ENCODE assay signal across 10 mouse cellular contexts in genomic region chr5:99729931-99730330, GRCm38 (mm10). TPM values are rescaled to one million over a fixed set of nuclear protein-coding genes. Genes with fewer than 3 reads are reported as not detected.
DNase-seq lines count a peak whose midpoint lies in the region; ATAC-seq and TF ChIP-seq lines count a peak whose summit lies in the region.
"Had no signal": no experiment of that assay in that cellular context is flagged by ENCODE, and none has a peak within 500 bp of the region (broad histone marks: within the 10 kb centered on the region; RNA-seq: fewer than 3 reads in every experiment).

No protein-coding gene starts in this region.

- H3K4me2 ChIP-seq in heart, embryonic 14.5 days (ENCODE audit: low read length) = peak overlapping the region; percentile 93
- H3K4me2 ChIP-seq in embryonic facial prominence, embryonic 13.5 days = peak overlapping the region; percentile 100
- H3K4me2 ChIP-seq in limb, embryonic 14.5 days (replicated peaks; ENCODE audit: low read depth, low read length, severe bottlenecking) = peak overlapping the region; percentile 99; the same call in 1 of the 2 replicates

- WGBS in heart, embryonic 14.5 days = 92% methylated on average over 1 of the region's 1 CpGs
- WGBS in embryonic facial prominence, embryonic 10.5 days = 74% methylated on average over 1 of the region's 1 CpGs
- 70% methylated on average over 1 of the region's 1 CpGs for WGBS in embryonic facial prominence, embryonic 13.5 days
- WGBS in limb, embryonic 14.5 days = 54% methylated on average over 1 of the region's 1 CpGs

- peaks cover 8 to 9% of the 10 kb centered on the region in 2 experiments; a peak in 2 of 4 replicates for H3K4me1 ChIP-seq in heart, embryonic 14.5 days (ENCODE audit: control insufficient read depth in 2 of 2, insufficient read depth in 2 of 2, low read length in 2 of 2)
- H3K4me1 ChIP-seq in embryonic facial prominence, embryonic 10.5 days = peaks cover 21% of the 10 kb centered on the region
- H3K4me1 ChIP-seq in embryonic facial prominence, embryonic 13.5 days = peaks cover 13% of the 10 kb centered on the region
- H3K4me1 ChIP-seq in limb, embryonic 14.5 days (ENCODE audit: control insufficient read depth, insufficient read depth, low read length) = peaks cover 10% of the 10 kb centered on the region; the same call in 1 of the 2 replicates

- H3K36me3 ChIP-seq in heart, embryonic 14.5 days (ENCODE audit: control insufficient read depth, insufficient read depth, low read length) = no peaks in the 10 kb centered on the region
- no peaks in the 10 kb centered on the region for H3K36me3 ChIP-seq in embryonic facial prominence, embryonic 10.5 days (replicated peaks)
- H3K36me3 ChIP-seq in embryonic facial prominence, embryonic 13.5 days = no peaks in the 10 kb centered on the region
- no peaks in the 10 kb centered on the region for H3K36me3 ChIP-seq in limb, embryonic 14.5 days (ENCODE audit: control insufficient read depth, insufficient read depth, low read length)

- no peak overlapping the region for H3K9ac ChIP-seq in heart, embryonic 14.5 days (ENCODE audit: low read length)
- no peak overlapping the region for H3K9ac ChIP-seq in embryonic facial prominence, embryonic 13.5 days
- no peak overlapping the region for H3K9ac ChIP-seq in limb, embryonic 14.5 days (ENCODE audit: low read depth, low read length, severe bottlenecking)

- no peak for DNase-seq in heart, postnatal 10 days
- DNase-seq in embryonic facial prominence, embryonic 10.5 days (ENCODE audit: low spot score) = no peak
- no peak for DNase-seq in limb, embryonic 14.5 days (ENCODE audit: low spot score)
- DNase-seq in gastrocnemius, postnatal 10 days = no peak
- no peak for DNase-seq in gastrocnemius, postnatal 36 days
- DNase-seq: gastrocnemius, postnatal 25 days; thymus, postnatal 36 days had no signal

- no peak for ATAC-seq in heart, embryonic 14.5 days (ENCODE audit: insufficient number of reproducible peaks, insufficient read depth, low FRiP score, low read depth)
- no peak for ATAC-seq in embryonic facial prominence, embryonic 13.5 days (ENCODE audit: insufficient number of reproducible peaks, insufficient read depth, low FRiP score, low TSS enrichment, low read depth)
- ATAC-seq in limb, embryonic 14.5 days (ENCODE audit: low FRiP score, low read depth) = no peak

- H3K27ac ChIP-seq in heart, embryonic 14.5 days (replicated peaks in 1 of 2; ENCODE audit: control insufficient read depth in 1 of 2, insufficient read depth in 1 of 2, low read depth in 2 of 2, low read length in 2 of 2) = no peak overlapping the region
- no peak overlapping the region for H3K27ac ChIP-seq in embryonic facial prominence, embryonic 10.5 days (replicated peaks)
- no peak overlapping the region for H3K27ac ChIP-seq in embryonic facial prominence, embryonic 13.5 days
- no peak overlapping the region for H3K27ac ChIP-seq in limb, embryonic 14.5 days (replicated peaks; ENCODE audit: low read depth, low read length)
- H3K27ac ChIP-seq: stomach, postnatal 0 days had no signal

- no peaks in the 10 kb centered on the region for H3K27me3 ChIP-seq in heart, embryonic 14.5 days (ENCODE audit: control insufficient read depth, insufficient read depth, low read length)
- H3K27me3 ChIP-seq in embryonic facial prominence, embryonic 10.5 days (replicated peaks; ENCODE audit: low read depth, poor library complexity, severe bottlenecking) = peaks cover 82% of the 10 kb centered on the region
- H3K27me3 ChIP-seq in embryonic facial prominence, embryonic 13.5 days = peaks cover 42% of the 10 kb centered on the region
- H3K27me3 ChIP-seq in limb, embryonic 14.5 days (ENCODE audit: control insufficient read depth, insufficient read depth, low read length) = no peaks in the 10 kb centered on the region

- no peaks in the 10 kb centered on the region for H3K9me3 ChIP-seq in heart, embryonic 14.5 days (ENCODE audit: control insufficient read depth, low read length)
- H3K9me3 ChIP-seq in embryonic facial prominence, embryonic 10.5 days = no peaks in the 10 kb centered on the region
- H3K9me3 ChIP-seq in embryonic facial prominence, embryonic 13.5 days = no peaks in the 10 kb centered on the region
- no peaks in the 10 kb centered on the region for H3K9me3 ChIP-seq in limb, embryonic 14.5 days (ENCODE audit: control insufficient read depth, low read length)

- no peak for TF ChIP-seq POLR2A in limb, embryonic 14.5 days (IDR thresholded peaks at IDR 0.05; ENCODE audit: borderline replicate concordance, extremely low read depth, insufficient read depth, insufficient read length)

- intact Hi-C loops in heart, postnatal 10 days (cut with DNase I) = loop anchor here (10.0 kb wide), 1 partner anchor 165 kb away; no protein-coding TSS in a partner anchor
- intact Hi-C loops in gastrocnemius, postnatal 36 days (cut with DNase I) = no loop called here

- no peak overlapping the region for H3K4me3 ChIP-seq in heart, embryonic 14.5 days (ENCODE audit: control insufficient read depth in 1 of 2, insufficient read depth in 1 of 2, low read depth in 1 of 2, low read length in 2 of 2)
- peak overlapping the region; percentile 80; the same call in 1 of the 2 replicates for H3K4me3 ChIP-seq in embryonic facial prominence, embryonic 10.5 days
- H3K4me3 ChIP-seq in embryonic facial prominence, embryonic 13.5 days = no peak overlapping the region
- H3K4me3 ChIP-seq in limb, embryonic 14.5 days (replicated peaks; ENCODE audit: low read length) = no peak overlapping the region

RNA-seq across cellular contexts. Expression of gene Rasgef1b, which starts 1.1 kb away (rescaled TPM):
- 42.4 and 45.9 TPM in 2 replicates for polyA plus RNA-seq in heart, embryonic 14.5 days (2014; fragmentation: Nextera tagmentation; extraction: Ambion mirVana)
- 10 to 100 TPM; 12.0 to 12.3 TPM for total RNA-seq in heart, postnatal 10 days (2021)
- polyA plus RNA-seq in embryonic facial prominence, embryonic 10.5 days (2016; fragmentation: Nextera tagmentation; extraction: Ambion mirVana) = 11.8 and 13.5 TPM in 2 replicates
- polyA plus RNA-seq in embryonic facial prominence, embryonic 13.5 days (2015; fragmentation: Nextera tagmentation; extraction: Ambion mirVana) = 8.5 and 9.8 TPM in 2 replicates
- 4.3 and 4.7 TPM in 2 replicates for polyA plus RNA-seq in limb, embryonic 14.5 days (2012; rRNA removed)
- 9.2 and 12.0 TPM in 2 replicates for polyA plus RNA-seq in limb, embryonic 14.5 days (2014; fragmentation: Nextera tagmentation; extraction: Ambion mirVana)
- 1 to 10 TPM; 1.5 to 2.6 TPM for total RNA-seq in gastrocnemius, postnatal 10 days (2021)
- total RNA-seq in gastrocnemius, postnatal 36 days (2021) = under 1 TPM; 0.36 to 0.37 TPM
